Comparison of ENCODE assay signal across 9 mouse cellular contexts in genomic region chr16:34937611-34938010, GRCm38 (mm10).
A peak's percentile ranks its signal among the peaks of the same experiment; 100 is the strongest.
DNase-seq lines count a peak whose midpoint lies in the region; ATAC-seq lines count a peak whose summit lies in the region.
"Had no signal": no experiment of that assay in that cellular context is flagged by ENCODE, and none has a peak within 500 bp of the region (broad histone marks: within the 10 kb centered on the region; RNA-seq: fewer than 3 reads in every experiment).

No protein-coding gene starts in this region.

- H3K9me3 ChIP-seq in heart, embryonic 12.5 days (replicated peaks) = no peaks in the 10 kb centered on the region
- H3K9me3 ChIP-seq in stomach, embryonic 15.5 days = no peaks in the 10 kb centered on the region
- H3K9me3 ChIP-seq in midbrain, embryonic 14.5 days (ENCODE audit: control insufficient read depth, low read length) = no peaks in the 10 kb centered on the region

- no peak overlapping the region for H3K9ac ChIP-seq in heart, embryonic 12.5 days
- no peak overlapping the region for H3K9ac ChIP-seq in stomach, embryonic 15.5 days
- H3K9ac ChIP-seq in midbrain, embryonic 14.5 days (replicated peaks; ENCODE audit: low read length) = no peak overlapping the region
- H3K9ac ChIP-seq: liver, embryonic 14.5 days had no signal

- no peaks in the 10 kb centered on the region for H3K36me3 ChIP-seq in heart, embryonic 12.5 days
- H3K36me3 ChIP-seq in stomach, embryonic 15.5 days = no peaks in the 10 kb centered on the region
- no peaks in the 10 kb centered on the region for H3K36me3 ChIP-seq in midbrain, embryonic 14.5 days (ENCODE audit: control insufficient read depth, insufficient read depth, low read length)

- WGBS in heart, embryonic 12.5 days = 31% methylated on average over 4 of the region's 4 CpGs
- 48% methylated on average over 4 of the region's 4 CpGs for WGBS in stomach, embryonic 15.5 days
- 73% methylated on average over 4 of the region's 4 CpGs for WGBS in midbrain, embryonic 14.5 days

- peaks cover 67% of the 10 kb centered on the region for H3K27me3 ChIP-seq in heart, embryonic 12.5 days (replicated peaks)
- no peaks in the 10 kb centered on the region for H3K27me3 ChIP-seq in stomach, embryonic 15.5 days (replicated peaks)
- no peaks in the 10 kb centered on the region for H3K27me3 ChIP-seq in midbrain, embryonic 14.5 days (ENCODE audit: control insufficient read depth, insufficient read depth, low read length)

- peak overlapping the region; percentile 55 for H3K27ac ChIP-seq in heart, embryonic 12.5 days (ENCODE audit: poor library complexity, severe bottlenecking)
- H3K27ac ChIP-seq in stomach, embryonic 15.5 days = peak overlapping the region; percentile 65
- no peak overlapping the region for H3K27ac ChIP-seq in midbrain, embryonic 14.5 days (replicated peaks; ENCODE audit: low read depth, low read length)
- H3K27ac ChIP-seq: liver, embryonic 14.5 days had no signal

- DNase-seq in ovary, adult 18-20 months (ENCODE audit: low spot score) = peak; percentile 23
- no peak for DNase-seq in ovary, postnatal 14 days (ENCODE audit: low spot score)
- peak; percentile 67 to 80 for DNase-seq in kidney, postnatal 4 days
- DNase-seq in spleen, postnatal 14 days (ENCODE audit: low spot score in 2 of 2) = no peak
- DNase-seq in thymus, postnatal 36 days = no peak
- no peak for DNase-seq in midbrain, embryonic 14.5 days

- H3K4me1 ChIP-seq in heart, embryonic 12.5 days (replicated peaks) = peaks cover 56% of the 10 kb centered on the region
- peaks cover 40% of the 10 kb centered on the region for H3K4me1 ChIP-seq in stomach, embryonic 15.5 days
- H3K4me1 ChIP-seq in midbrain, embryonic 14.5 days (ENCODE audit: control insufficient read depth, insufficient read depth, low read length) = no peaks in the 10 kb centered on the region

- no peak overlapping the region for H3K4me2 ChIP-seq in heart, embryonic 12.5 days
- no peak overlapping the region for H3K4me2 ChIP-seq in stomach, embryonic 15.5 days
- H3K4me2 ChIP-seq in midbrain, embryonic 14.5 days (ENCODE audit: low read length) = no peak overlapping the region

- peak; percentile 68 for ATAC-seq in heart, embryonic 12.5 days (ENCODE audit: insufficient number of reproducible peaks, low FRiP score)
- peak; percentile 41; the same call in 1 of the 2 replicates for ATAC-seq in stomach, embryonic 15.5 days (ENCODE audit: insufficient read depth, low FRiP score, low read depth)
- no peak for ATAC-seq in midbrain, embryonic 14.5 days (ENCODE audit: low FRiP score, low TSS enrichment)

- no peak overlapping the region for H3K4me3 ChIP-seq in heart, embryonic 12.5 days
- no peak overlapping the region for H3K4me3 ChIP-seq in stomach, embryonic 15.5 days (replicated peaks)
- no peak overlapping the region for H3K4me3 ChIP-seq in midbrain, embryonic 14.5 days (replicated peaks; ENCODE audit: low read depth, low read length)

Comparison
In these comparisons a context has a peak if more than half of its experiments do, and no peak if none do; other contexts are left out.
1. DNase-seq: peak in ovary, adult 18-20 months (single experiment) and kidney, postnatal 4 days (2 of 2); none in ovary, postnatal 14 days (single experiment), spleen, postnatal 14 days (0 of 2), thymus, postnatal 36 days (0 of 2) and midbrain, embryonic 14.5 days (single experiment).